Mouse (Mus musculus): ENCODE results near the gene Selp.
A peak's percentile ranks its signal among the peaks of the same experiment; 100 is the strongest.

Gene Selp

GRCm38 (mm10) chr1:164178429-164178828, 63.4 kb downstream of the Selp start:
- no peak for DNase-seq (ENCODE audit: low read depth, low spot score)

GRCm38 (mm10) chr1:164184142-164184870, 69.2 kb downstream of the Selp start:
- DNase-seq (ENCODE audit: low read depth, low spot score) = peak; percentile 86

- no peak for DNase-seq (ENCODE audit: low read depth, low spot score)
Observed at GRCm38 (mm10) chr1:164184871-164185223, 69.8 kb downstream of the Selp start.

GRCm38 (mm10) chr1:164185316-164185715, 70.3 kb downstream of the Selp start:
- DNase-seq (ENCODE audit: low read depth, low spot score) = no peak

- no peak for DNase-seq (ENCODE audit: low read depth, low spot score)
Observed at GRCm38 (mm10) chr1:164187002-164187560, 72.0 kb downstream of the Selp start.

- no peak for DNase-seq (ENCODE audit: low read depth, low spot score)
Observed at GRCm38 (mm10) chr1:164199551-164199950, 84.5 kb downstream of the Selp start.

Measured in 3T3-L1 (cell line).